Mouse (Mus musculus) kidney, adult 2 months (tissue): ENCODE measurements around the gene Nlrc4.

ENCODE experiments used
- CTCF ChIP-seq: fragments of 200-500 bp; conservative IDR thresholded peaks from 2 replicates; pipeline ENCODE4 v1.5.1; 2011; ENCODE audit warnings: low read depth, mild to moderate bottlenecking, control low read depth, low read length, moderate library complexity, mixed read lengths; ENCODE audit not compliant: insufficient read depth, insufficient read length
- POLR2A ChIP-seq: fragments of 200-500 bp; IDR thresholded peaks from one replicate; pipeline ENCODE4 v1.6.1; 2011; ENCODE audit warnings: low read depth, low read length, control low read depth

DNA sequence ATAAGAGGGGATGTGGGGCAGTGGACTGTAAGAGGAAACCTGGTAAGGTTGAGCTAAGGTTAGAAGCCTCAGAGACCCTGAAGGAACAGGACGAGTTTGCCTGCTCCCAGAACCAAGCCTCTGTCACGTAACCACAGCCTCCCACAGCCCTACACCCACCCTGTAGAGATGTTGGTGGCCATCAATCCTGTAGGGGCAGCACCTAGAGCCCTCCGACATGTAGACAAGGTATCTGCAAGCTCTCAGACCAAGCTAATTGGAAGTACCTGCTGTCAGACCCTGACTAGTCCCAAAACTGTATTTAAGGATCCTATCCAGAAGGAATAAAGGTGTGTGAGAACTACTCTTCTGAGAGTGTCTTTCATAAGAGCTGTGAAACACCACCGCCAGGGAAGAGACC is 3.5 kb downstream of the Nlrc4 start:
- TF ChIP-seq CTCF (no peak), POLR2A (no peak)
